Mouse (Mus musculus) megakaryocyte progenitor cell, adult 5-6 weeks (primary cell): ENCODE measurements around the gene Dynlt1c. TPM values are rescaled to one million over a fixed set of nuclear protein-coding genes. Genes with fewer than 3 reads are reported as not detected.
"Not testable (repeated sequence)": the region's sequence is repeated elsewhere in the genome, so short reads cannot be mapped to it uniquely, and the experiment has no call there.

Experiments
- ATAC-seq: replicated peaks from 2 replicates; pipeline ENCODE4 v1.8.0; 2016; ENCODE audit warnings: mild to moderate bottlenecking, moderate TSS enrichment, inconsistent platforms; ENCODE audit not compliant: poor library complexity
- total RNA-seq, 2 experiments: library from RNA; stranded (forward) in 1 of 2; stranded (reverse) in 1 of 2; fragments of 157-497, 149-512 nt in 1 of 2; fragments of 200-1000 nt in 1 of 2; gene quantifications; 2 replicates each; pipeline versions ENCODE4 v1.2.3 to v1.2.4; 2015 to 2017

Dynlt1c gene
- total RNA-seq, 2 experiments from 2014 or later = 3.9 to 8.0 TPM

DNA sequence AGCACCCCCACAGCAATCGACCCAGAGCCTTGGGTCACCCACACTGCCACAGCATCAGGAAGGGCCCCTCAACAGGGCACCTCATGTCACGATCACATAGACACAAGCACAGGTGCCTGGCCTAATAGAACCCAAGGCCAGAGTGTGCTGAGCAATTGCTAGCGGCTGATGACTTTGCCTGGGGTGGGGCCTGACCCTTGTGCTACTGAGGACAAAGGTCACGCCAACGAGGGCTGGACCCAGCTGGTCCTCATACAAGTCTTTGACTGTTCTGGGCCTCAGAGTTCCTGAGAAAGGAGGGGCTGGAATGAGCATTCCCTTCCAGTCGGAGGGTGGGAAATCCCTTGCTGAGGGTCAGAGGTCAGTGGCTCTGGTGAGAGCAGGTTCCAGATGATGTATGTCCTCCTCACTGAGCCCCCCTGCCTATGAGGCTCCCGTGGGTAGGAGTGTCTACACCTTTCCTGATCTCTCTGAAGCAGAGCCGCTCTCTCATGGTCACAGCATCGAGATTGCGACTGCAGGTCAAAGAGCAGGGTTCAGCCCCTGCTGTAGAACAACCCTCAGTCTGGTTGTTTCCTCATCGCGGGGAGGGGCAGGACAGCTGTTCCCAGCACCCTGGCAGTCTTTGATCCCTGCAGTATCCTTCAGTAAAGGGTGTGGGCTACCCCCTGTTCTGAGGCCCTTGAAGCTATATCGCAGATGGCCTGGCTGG lies 16.4 kb downstream of the Dynlt1c start:
- ATAC-seq = not testable (repeated sequence)

- ATAC-seq = not testable (repeated sequence)
Measured at GRCm38 (mm10) chr17:6619271-6619670, 17.8 kb downstream of the Dynlt1c start.

DNA sequence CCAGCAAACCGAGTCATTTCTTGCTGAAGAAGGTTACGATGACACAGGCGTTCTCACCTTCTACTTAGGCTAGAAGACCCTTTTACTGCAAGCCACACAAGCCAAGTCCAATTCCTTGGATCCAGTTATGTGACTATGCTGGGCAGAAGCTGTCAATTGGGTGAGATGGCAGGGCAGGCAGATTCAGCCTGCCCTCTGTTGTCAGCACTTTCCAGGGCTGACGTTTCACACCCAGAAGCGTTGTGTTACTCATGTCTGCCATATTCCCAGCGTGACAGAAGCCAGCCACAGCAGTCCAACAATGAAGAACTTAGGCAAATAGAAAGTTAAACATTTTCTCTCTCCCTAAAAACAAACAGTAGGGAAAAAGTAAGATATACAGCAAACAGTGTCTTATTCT lies 18.6 kb downstream of the Dynlt1c start:
- ATAC-seq = not testable (repeated sequence)

DNA sequence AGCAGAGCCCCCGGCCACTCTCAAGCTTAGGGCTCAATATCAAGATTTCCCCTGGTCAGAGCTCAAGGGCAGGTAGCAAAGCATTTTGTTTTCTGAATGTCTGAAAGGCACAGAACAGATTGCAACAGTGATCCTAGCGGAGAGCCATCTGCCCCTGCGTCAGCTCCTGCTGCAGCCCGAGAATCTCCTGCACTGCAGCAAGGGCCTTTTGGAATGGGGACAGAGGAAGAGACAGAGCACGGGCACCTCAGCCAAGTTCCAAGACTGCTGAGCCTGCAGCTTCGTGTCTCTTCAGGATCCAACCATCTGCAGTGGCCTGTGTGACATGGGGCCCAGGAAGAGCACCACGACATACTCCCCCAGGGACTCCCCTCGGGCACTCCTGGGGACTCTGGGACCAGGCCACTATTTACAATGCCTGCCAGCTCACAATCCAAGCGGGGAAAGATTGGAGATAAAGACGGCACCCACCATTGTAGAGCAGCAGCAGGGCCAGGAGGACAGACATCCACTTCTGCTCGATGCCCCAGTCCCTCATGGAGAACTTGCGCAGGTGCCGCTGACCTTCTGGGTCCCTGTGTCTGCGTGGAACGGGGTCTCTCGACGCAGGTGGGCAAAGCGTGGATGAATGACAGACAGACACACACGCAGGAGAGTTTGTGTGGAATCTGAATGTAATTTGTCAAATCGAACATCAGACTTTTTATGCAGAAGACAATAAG lies 19.4 kb downstream of the Dynlt1c start:
- not testable (repeated sequence) for ATAC-seq

DNA sequence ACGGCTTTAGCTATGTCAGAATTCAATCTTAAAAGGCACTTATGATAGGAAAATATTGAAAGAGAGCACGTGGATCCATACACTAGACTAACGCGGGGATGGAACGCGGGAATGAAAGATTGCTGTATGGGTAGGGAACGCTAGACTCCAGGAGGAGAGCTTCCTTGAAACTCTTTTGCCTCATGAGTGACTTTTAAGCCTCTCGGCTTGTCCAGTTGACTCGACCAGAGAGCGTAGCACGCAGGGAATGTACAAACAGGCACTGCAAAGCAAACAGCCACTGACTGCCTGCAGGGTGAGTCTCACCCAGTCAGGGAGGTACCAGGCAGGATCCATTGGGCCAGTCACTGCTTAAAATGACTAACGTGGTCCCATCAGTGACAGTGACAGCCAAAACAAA lies 20.5 kb downstream of the Dynlt1c start:
- ATAC-seq = not testable (repeated sequence)

DNA sequence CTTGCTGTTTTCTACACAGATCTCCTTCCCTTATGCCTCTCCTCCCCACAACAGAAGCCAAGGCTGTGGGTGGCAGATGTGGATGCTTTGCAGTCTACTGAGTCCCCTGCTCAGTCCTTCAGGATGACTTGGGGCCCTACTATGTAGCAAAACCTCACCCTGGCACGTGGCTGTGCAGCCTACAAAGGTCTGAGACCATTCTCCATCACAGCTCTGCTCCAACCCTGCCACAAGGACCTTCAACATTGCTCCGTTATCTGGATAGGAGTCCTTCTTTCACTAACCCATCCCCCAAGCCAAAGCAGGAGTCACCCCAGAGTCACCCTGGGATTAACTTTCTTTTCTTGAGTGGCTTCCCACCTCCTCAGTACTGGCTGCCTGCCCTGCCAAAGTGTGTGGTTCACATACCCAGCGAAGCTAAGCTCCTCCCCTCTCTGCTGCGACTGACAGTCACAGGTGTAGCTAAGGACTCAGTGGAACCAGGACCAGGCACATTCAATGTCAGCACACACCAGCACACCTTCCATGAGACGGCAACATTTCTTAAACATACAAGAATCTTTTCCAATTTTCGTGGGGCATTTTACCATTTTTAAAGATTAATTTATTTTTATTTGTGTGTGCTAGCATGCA lies 23.6 kb downstream of the Dynlt1c start:
- not testable (repeated sequence) for ATAC-seq

GRCm38 (mm10) chr17:6630398-6630797 lies 28.9 kb downstream of the Dynlt1c start:
- ATAC-seq = not testable (repeated sequence)

GRCm38 (mm10) chr17:6632850-6633249 lies 31.4 kb downstream of the Dynlt1c start:
- ATAC-seq = not testable (repeated sequence)

GRCm38 (mm10) chr17:6635781-6636180 lies 34.3 kb downstream of the Dynlt1c start:
- ATAC-seq = not testable (repeated sequence)

DNA sequence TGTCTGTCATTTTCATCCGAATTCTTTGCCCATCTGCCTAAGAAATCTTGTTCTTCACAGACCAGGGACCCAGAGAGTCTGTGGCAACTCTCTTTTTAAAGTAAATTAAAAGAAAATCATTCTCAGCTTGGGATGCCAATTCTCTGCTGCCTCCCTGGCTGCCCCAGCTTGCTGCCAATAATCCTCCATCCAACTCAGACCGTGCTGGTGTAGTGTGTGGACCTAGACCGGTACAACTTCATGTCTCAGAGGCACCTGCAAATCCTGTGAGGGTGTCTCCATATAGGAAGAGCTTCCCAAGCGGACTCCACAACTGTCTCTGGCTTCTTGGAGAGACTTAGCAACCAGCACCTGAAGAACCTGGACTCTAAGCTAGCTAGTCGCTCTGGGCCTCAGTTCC lies 35.4 kb downstream of the Dynlt1c start:
- no peak for ATAC-seq

DNA sequence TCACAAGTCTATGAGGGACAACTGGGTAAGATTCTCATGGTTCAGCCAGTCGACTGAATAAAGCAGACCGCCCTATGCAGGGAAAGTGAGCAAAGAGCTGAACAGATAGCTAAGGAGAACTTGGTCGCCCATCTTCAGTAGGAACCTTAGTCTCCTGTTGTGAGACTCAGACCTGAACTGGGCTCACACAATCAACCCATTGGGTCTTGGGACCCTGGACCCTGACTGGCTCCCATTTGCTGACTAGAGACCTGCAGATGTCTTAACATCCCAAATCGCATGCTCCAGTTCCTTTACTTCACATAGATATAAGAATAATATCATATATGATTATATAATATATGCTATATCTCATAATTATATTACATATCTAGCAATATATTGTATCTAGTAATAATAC lies 36.0 kb downstream of the Dynlt1c start:
- ATAC-seq = not testable (repeated sequence)

DNA sequence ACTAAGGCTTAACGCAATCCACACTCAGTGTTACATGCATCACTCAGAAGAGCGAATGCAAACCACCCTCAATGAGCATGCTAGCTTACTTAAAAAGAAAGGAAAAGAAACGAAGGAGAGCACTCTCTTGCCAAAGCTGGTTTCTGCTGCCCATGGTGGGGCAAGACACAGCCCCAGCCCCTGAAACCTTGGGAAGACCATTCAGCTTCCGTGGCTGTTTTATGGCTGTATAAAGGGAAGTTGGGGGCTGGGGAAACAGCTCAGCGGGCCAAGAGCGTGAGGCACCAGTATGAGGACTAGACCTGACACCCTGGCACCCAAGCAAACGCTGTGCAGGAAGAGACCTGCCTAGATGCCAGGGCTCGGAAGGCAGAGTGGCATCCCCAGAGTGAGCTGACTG lies 37.0 kb downstream of the Dynlt1c start:
- 0 out of 2 replicates have a peak, but pooled peaks have one; percentile 27 for ATAC-seq

- ATAC-seq = not testable (repeated sequence)
Measured at GRCm38 (mm10) chr17:6639486-6639885, 38.0 kb downstream of the Dynlt1c start.

GRCm38 (mm10) chr17:6640044-6640637 lies 38.7 kb downstream of the Dynlt1c start:
- 0 out of 2 replicates have a peak, but pooled peaks have one; percentile 18 for ATAC-seq

- ATAC-seq = peak; percentile 78
Measured at GRCm38 (mm10) chr17:6640771-6641429, 39.4 kb downstream of the Dynlt1c start.

DNA sequence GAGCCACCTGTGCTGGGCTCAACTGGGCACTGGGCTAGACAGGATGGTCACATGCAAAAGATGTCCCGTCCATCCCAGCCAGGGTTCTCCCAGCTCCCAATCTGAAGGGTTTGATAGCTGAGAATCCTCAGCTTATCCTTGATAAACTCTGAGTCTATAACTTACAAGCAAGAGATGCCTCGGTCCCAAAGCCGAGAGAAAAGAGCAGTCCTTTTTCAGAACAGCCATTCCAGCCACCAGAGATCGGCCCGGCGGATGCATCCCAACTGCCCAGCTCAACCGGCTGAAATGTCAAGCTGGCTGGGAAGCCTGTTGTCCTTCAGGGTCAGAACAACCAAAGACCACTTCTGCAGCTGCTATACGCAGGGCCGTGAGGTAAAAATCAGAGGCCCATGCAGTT lies 42.7 kb downstream of the Dynlt1c start:
- not testable (repeated sequence) for ATAC-seq

GRCm38 (mm10) chr17:6644673-6645072 lies 43.2 kb downstream of the Dynlt1c start:
- not testable (repeated sequence) for ATAC-seq

- not testable (repeated sequence) for ATAC-seq
Measured at GRCm38 (mm10) chr17:6645668-6646067, 44.2 kb downstream of the Dynlt1c start.

GRCm38 (mm10) chr17:6646841-6647240 lies 45.4 kb downstream of the Dynlt1c start:
- ATAC-seq = not testable (repeated sequence)

DNA sequence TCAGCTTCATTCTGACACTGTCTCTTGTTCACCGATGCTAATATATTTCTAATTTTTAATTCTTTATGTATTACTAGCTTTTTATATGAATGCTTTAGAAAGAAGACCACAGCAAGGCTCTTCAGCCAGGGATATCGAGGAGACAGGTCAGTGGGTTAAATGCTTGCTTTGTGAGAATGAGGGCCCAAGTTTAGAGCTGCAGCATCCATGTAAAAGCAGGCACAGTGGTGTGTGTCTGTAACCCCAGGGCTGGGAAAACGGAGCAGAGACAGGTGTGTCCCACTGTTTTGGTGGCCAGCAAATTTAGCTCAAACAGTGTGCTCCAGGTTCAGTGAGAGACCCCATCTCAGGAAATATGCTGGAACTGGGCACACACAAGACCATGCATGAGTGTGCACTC lies 46.0 kb downstream of the Dynlt1c start:
- not testable (repeated sequence) for ATAC-seq
